Mouse (Mus musculus): ENCODE data around the gene Myom1.

DNA sequence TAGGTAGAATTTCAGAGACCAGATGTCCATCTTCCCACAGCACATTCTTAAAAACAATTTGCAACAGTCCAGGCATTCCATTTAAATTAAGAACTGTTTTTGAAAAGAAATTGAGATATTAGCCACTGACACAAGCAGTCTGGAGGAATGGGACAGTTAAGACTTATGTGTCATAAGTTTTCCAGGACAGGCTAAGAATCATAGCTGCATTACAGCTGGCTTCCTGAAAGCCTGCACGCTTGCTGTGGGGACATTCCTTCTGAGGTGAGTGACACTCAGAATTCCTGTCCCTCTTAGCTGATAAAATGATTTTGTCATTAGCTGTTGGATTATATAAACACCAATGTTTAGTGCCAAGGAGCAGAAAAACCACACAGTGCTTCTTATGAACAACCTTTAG, 167.2 kb downstream of the Myom1 start:
- TF ChIP-seq GATA1 (IDR thresholded peaks at IDR 0.05; ENCODE audit: low read length) (no peak), TAL1 (IDR thresholded peaks at IDR 0.05; ENCODE audit: low read length) (no peak)

All from erythroblast, embryonic 14.5 days (primary cell).